Mouse (Mus musculus) CH12.LX (cell line): Measurements from ENCODE around the gene Efna4.

Experiments
- CTCF ChIP-seq, 2 experiments: IDR thresholded peaks in 1 of 2; conservative IDR thresholded peaks in 1 of 2; 2 replicates each; pipeline ENCODE4 v1.5.1; 2011 to 2012; ENCODE audit warnings: low read depth in 2 of 2, low read length in 2 of 2, improper control_type of control experiment in 1 of 2, inconsistent platforms in 1 of 2, mild to moderate bottlenecking in 1 of 2, moderate library complexity in 1 of 2
- GABPA ChIP-seq: IDR thresholded peaks from 2 replicates; pipeline ENCODE4 v1.6.1; 2012; ENCODE audit warnings: low read depth, low read length, improper control_type of control experiment, inconsistent platforms; ENCODE audit not compliant: insufficient replicate concordance
- HCFC1 ChIP-seq: IDR thresholded peaks from 2 replicates; pipeline ENCODE4 v1.6.1; 2012; ENCODE audit warnings: low read depth, mild to moderate bottlenecking, inconsistent platforms, low read length, improper control_type of control experiment
- POLR2A ChIP-seq: IDR thresholded peaks from 2 replicates; pipeline ENCODE4 v1.6.1; 2011; ENCODE audit warnings: low read depth, mild to moderate bottlenecking, improper control_type of control experiment, low read length
- RCOR1 ChIP-seq: conservative IDR thresholded peaks from 2 replicates; pipeline ENCODE4 v1.6.1; 2012; ENCODE audit warnings: low read depth, mild to moderate bottlenecking, inconsistent platforms, low read length, improper control_type of control experiment
- SIN3A ChIP-seq: IDR thresholded peaks from 2 replicates; pipeline ENCODE4 v1.6.1; 2012; ENCODE audit warnings: low read length, improper control_type of control experiment, inconsistent platforms
- TCF12 ChIP-seq: IDR thresholded peaks from 2 replicates; pipeline ENCODE4 v1.6.1; 2014; ENCODE audit warnings: low read depth, mild to moderate bottlenecking, inconsistent platforms, low read length, improper control_type of control experiment
- USF1 ChIP-seq: IDR thresholded peaks from 2 replicates; pipeline ENCODE4 v1.6.1; 2014; ENCODE audit warnings: low read depth, mild to moderate bottlenecking, inconsistent platforms, low read length, improper control_type of control experiment
- USF2 ChIP-seq: conservative IDR thresholded peaks from 2 replicates; pipeline ENCODE4 v1.6.1; 2011; ENCODE audit warnings: low read depth, low read length, improper control_type of control experiment
- ZMIZ1 ChIP-seq: IDR thresholded peaks from 2 replicates; pipeline ENCODE4 v1.6.1; 2012; ENCODE audit warnings: low read depth, mild to moderate bottlenecking, inconsistent platforms, low read length, improper control_type of control experiment

DNA sequence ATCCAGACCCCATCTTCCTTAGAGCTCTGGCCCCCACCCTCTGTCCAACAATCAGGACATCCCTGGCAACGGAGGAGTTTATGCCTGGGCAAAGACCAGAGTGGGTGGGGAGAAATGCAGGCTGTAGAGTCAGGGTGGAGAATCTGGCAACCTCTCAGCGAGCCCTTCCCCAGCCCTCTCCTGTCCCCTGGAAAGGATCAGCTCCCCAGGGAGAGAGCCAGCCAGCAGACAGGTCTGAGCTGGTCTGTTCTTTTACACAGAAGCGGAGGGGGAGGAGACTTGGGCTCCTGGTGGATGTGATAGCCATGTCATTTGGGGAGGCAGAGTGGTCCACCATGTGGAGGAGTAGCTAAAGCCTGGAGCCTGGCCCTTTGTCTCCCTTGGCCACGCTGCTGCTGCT is 9.2 kb downstream of the Efna4 start:
- TF ChIP-seq CTCF (conservative IDR thresholded peaks at IDR 0.05 in 1 of 2, IDR thresholded peaks at IDR 0.05 in 1 of 2; ENCODE audit: low read depth in 2 of 2, low read length in 2 of 2) = no peak
- TF ChIP-seq USF2 = no peak
- no peak for TF ChIP-seq RCOR1
- no peak for TF ChIP-seq USF1
- no peak for TF ChIP-seq TCF12
- no peak for TF ChIP-seq HCFC1
- TF ChIP-seq GABPA = no peak
- TF ChIP-seq POLR2A = no peak
- TF ChIP-seq ZMIZ1 = no peak
- TF ChIP-seq SIN3A = no peak
